Mouse (Mus musculus): ENCODE data around the gene Gdf9. TPM values are rescaled to one million over a fixed set of nuclear protein-coding genes. Genes with fewer than 3 reads are reported as not detected.
"Not testable (repeated sequence)": the region's sequence is repeated elsewhere in the genome, so short reads cannot be mapped to it uniquely, and the experiment has no call there.

The Gdf9 gene
- polyA plus RNA-seq, 1 experiment = 0.77 TPM

GRCm38 (mm10) chr11:53425711-53426255 is 5.0 kb upstream of the Gdf9 start:
- no peaks in the 10 kb centered on the region for H3K27me3 ChIP-seq (replicated peaks)
- H3K4me1 ChIP-seq = peaks cover 32% of the 10 kb centered on the region
- H3K36me3 ChIP-seq (replicated peaks; ENCODE audit: low read length) = peaks cover 72% of the 10 kb centered on the region
- no peak for TF ChIP-seq FLI1 (IDR thresholded peaks at IDR 0.05; ENCODE audit: low read length)
- TF ChIP-seq GATA1 (IDR thresholded peaks at IDR 0.05; ENCODE audit: borderline replicate concordance, low read length) = no peak
- no peak overlapping the region for H3K4me3 ChIP-seq (replicated peaks)
- H3K9me3 ChIP-seq = no peaks in the 10 kb centered on the region

GRCm38 (mm10) chr11:53426914-53427313 is 3.9 kb upstream of the Gdf9 start:
- not testable (repeated sequence) for H3K27me3 ChIP-seq (replicated peaks); H3K9me3 ChIP-seq; H3K4me3 ChIP-seq (replicated peaks)
- Histone ChIP-seq H3K4me1 (peaks cover 40% of the 10 kb centered on the region), H3K36me3 (replicated peaks; ENCODE audit: low read length) (peaks cover 62% of the 10 kb centered on the region)

- TF ChIP-seq FLI1 (IDR thresholded peaks at IDR 0.05; ENCODE audit: low read length) (no peak), GATA1 (IDR thresholded peaks at IDR 0.05; ENCODE audit: borderline replicate concordance, low read length) (no peak)
- H3K4me3 ChIP-seq (replicated peaks) = no peak overlapping the region
- no peaks in the 10 kb centered on the region for H3K27me3 ChIP-seq (replicated peaks)
- peaks cover 52% of the 10 kb centered on the region for H3K4me1 ChIP-seq
- no peaks in the 10 kb centered on the region for H3K9me3 ChIP-seq
- H3K36me3 ChIP-seq (replicated peaks; ENCODE audit: low read length) = peaks cover 50% of the 10 kb centered on the region
These were observed 2.7 kb upstream of the Gdf9 start for GRCm38 (mm10) chr11:53427993-53428715.

- Histone ChIP-seq H3K36me3 (replicated peaks; ENCODE audit: low read length) (peaks cover 44% of the 10 kb centered on the region), H3K27me3 (replicated peaks) (no peaks in the 10 kb centered on the region), H3K4me3 (replicated peaks) (no peak overlapping the region), H3K4me1 (peaks cover 57% of the 10 kb centered on the region), H3K9me3 (no peaks in the 10 kb centered on the region)
- TF ChIP-seq FLI1 (IDR thresholded peaks at IDR 0.05; ENCODE audit: low read length) (no peak), GATA1 (IDR thresholded peaks at IDR 0.05; ENCODE audit: borderline replicate concordance, low read length) (no peak)
These were observed 2.1 kb upstream of the Gdf9 start for GRCm38 (mm10) chr11:53428716-53429057.

- H3K36me3 ChIP-seq (replicated peaks; ENCODE audit: low read length) = peaks cover 40% of the 10 kb centered on the region
- H3K4me1 ChIP-seq = peaks cover 59% of the 10 kb centered on the region
- H3K9me3 ChIP-seq = no peaks in the 10 kb centered on the region
- H3K27me3 ChIP-seq (replicated peaks) = no peaks in the 10 kb centered on the region
- peak overlapping the region; percentile 98 for H3K4me3 ChIP-seq (replicated peaks)
- TF ChIP-seq FLI1 (IDR thresholded peaks at IDR 0.05; ENCODE audit: low read length) (no peak), GATA1 (IDR thresholded peaks at IDR 0.05; ENCODE audit: borderline replicate concordance, low read length) (no peak)
These were observed 1.6 kb upstream of the Gdf9 start for GRCm38 (mm10) chr11:53429182-53429581.

- Histone ChIP-seq H3K36me3 (replicated peaks; ENCODE audit: low read length) (peaks cover 30% of the 10 kb centered on the region), H3K4me1 (peaks cover 61% of the 10 kb centered on the region), H3K27me3 (replicated peaks) (no peaks in the 10 kb centered on the region), H3K9me3 (no peaks in the 10 kb centered on the region), H3K4me3 (replicated peaks) (peak overlapping the region; percentile 98)
- TF ChIP-seq GATA1 (IDR thresholded peaks at IDR 0.05; ENCODE audit: borderline replicate concordance, low read length) (no peak), FLI1 (IDR thresholded peaks at IDR 0.05; ENCODE audit: low read length) (no peak)
These were observed 538 bp upstream of the Gdf9 start for GRCm38 (mm10) chr11:53430300-53430669.

- Histone ChIP-seq H3K4me3 (replicated peaks) (peak overlapping the region; percentile 98), H3K27me3 (replicated peaks) (no peaks in the 10 kb centered on the region), H3K36me3 (replicated peaks; ENCODE audit: low read length) (peaks cover 20% of the 10 kb centered on the region), H3K9me3 (no peaks in the 10 kb centered on the region), H3K4me1 (peaks cover 64% of the 10 kb centered on the region)
- TF ChIP-seq FLI1 (IDR thresholded peaks at IDR 0.05; ENCODE audit: low read length) (no peak), GATA1 (IDR thresholded peaks at IDR 0.05; ENCODE audit: borderline replicate concordance, low read length) (no peak)
These were observed 679 bp downstream of the Gdf9 start for GRCm38 (mm10) chr11:53431347-53432056.

GRCm38 (mm10) chr11:53433057-53433456 is 2.2 kb downstream of the Gdf9 start:
- no peak for TF ChIP-seq FLI1 (IDR thresholded peaks at IDR 0.05; ENCODE audit: low read length)
- TF ChIP-seq GATA1 (IDR thresholded peaks at IDR 0.05; ENCODE audit: borderline replicate concordance, low read length) = no peak
- H3K27me3 ChIP-seq (replicated peaks) = peaks cover 7% of the 10 kb centered on the region
- H3K4me1 ChIP-seq = peaks cover 73% of the 10 kb centered on the region
- H3K36me3 ChIP-seq (replicated peaks; ENCODE audit: low read length) = peaks cover 11% of the 10 kb centered on the region
- peak overlapping the region; percentile 62 for H3K4me3 ChIP-seq (replicated peaks)
- no peaks in the 10 kb centered on the region for H3K9me3 ChIP-seq

- no peaks in the 10 kb centered on the region for H3K9me3 ChIP-seq
- H3K36me3 ChIP-seq (replicated peaks; ENCODE audit: low read length) = no peaks in the 10 kb centered on the region
- no peak for TF ChIP-seq FLI1 (IDR thresholded peaks at IDR 0.05; ENCODE audit: low read length)
- TF ChIP-seq GATA1 (IDR thresholded peaks at IDR 0.05; ENCODE audit: borderline replicate concordance, low read length) = no peak
- peaks cover 63% of the 10 kb centered on the region for H3K4me1 ChIP-seq
- H3K27me3 ChIP-seq (replicated peaks) = peaks cover 18% of the 10 kb centered on the region
- H3K4me3 ChIP-seq (replicated peaks) = no peak overlapping the region
These were observed 4.7 kb downstream of the Gdf9 start for GRCm38 (mm10) chr11:53435504-53435903.

- Histone ChIP-seq H3K4me3 (replicated peaks) (no peak overlapping the region), H3K9me3 (no peaks in the 10 kb centered on the region), H3K36me3 (replicated peaks; ENCODE audit: low read length) (no peaks in the 10 kb centered on the region), H3K27me3 (replicated peaks) (peaks cover 18% of the 10 kb centered on the region), H3K4me1 (peaks cover 68% of the 10 kb centered on the region)
- TF ChIP-seq GATA1 (IDR thresholded peaks at IDR 0.05; ENCODE audit: borderline replicate concordance, low read length) = no peak
- no peak for TF ChIP-seq FLI1 (IDR thresholded peaks at IDR 0.05; ENCODE audit: low read length)
These were observed 5.5 kb downstream of the Gdf9 start for GRCm38 (mm10) chr11:53436338-53436737.
